Mouse (Mus musculus) bone marrow macrophage, adult 2 months (primary cell): ENCODE measurements at regions not wholly inside any gene's neighbourhood (a gene's known extent, or its start where the extent isn't known, plus 50 kb on each side); places are given as distances from the start of the nearest gene placed in this dataset.

Experiments used
- CTCF ChIP-seq: IDR thresholded peaks from 2 replicates; pipeline ENCODE4 v1.5.1; 2012; ENCODE audit warnings: low read depth, mild to moderate bottlenecking, low read length, moderate library complexity
- POLR2A ChIP-seq: IDR thresholded peaks from 2 replicates; pipeline ENCODE4 v1.6.1; 2012; ENCODE audit warnings: mild to moderate bottlenecking, low read depth, low read length, borderline replicate concordance

GRCm38 (mm10) chr12:107085058-107085905, 403.1 kb upstream of the 3110018I06Rik start:
- TF ChIP-seq POLR2A (no peak), CTCF (no peak)
